Mouse (Mus musculus) right cerebral cortex, postnatal 36 days (tissue): ENCODE results near the gene Dis3l2.

Experiments used
- DNase-seq, 2 experiments: peaks; one replicate each; pipeline ENCODE4 v3.0.0; 2022; ENCODE audit warnings: low spot score in 2 of 2, mixed read lengths in 1 of 2

The Dis3l2 gene

GRCm38 (mm10) chr1:87009156-87009555 lies 305.5 kb downstream of the Dis3l2 start:
- no peak for DNase-seq

GRCm38 (mm10) chr1:87010629-87011330 lies 307.2 kb downstream of the Dis3l2 start:
- DNase-seq: no peak

- no peak for DNase-seq
These were observed 308.1 kb downstream of the Dis3l2 start for GRCm38 (mm10) chr1:87011718-87012117.

- DNase-seq: no peak
These were observed 309.0 kb downstream of the Dis3l2 start for GRCm38 (mm10) chr1:87012606-87013005.

GRCm38 (mm10) chr1:87020714-87021113 lies 317.1 kb downstream of the Dis3l2 start:
- DNase-seq: no peak

- DNase-seq: no peak
These were observed 318.0 kb downstream of the Dis3l2 start for GRCm38 (mm10) chr1:87021584-87021983.

- no peak for DNase-seq
These were observed 319.9 kb downstream of the Dis3l2 start for GRCm38 (mm10) chr1:87023291-87024170.

- no peak for DNase-seq
These were observed 321.4 kb downstream of the Dis3l2 start for GRCm38 (mm10) chr1:87025021-87025420.

- DNase-seq: no peak
These were observed 325.2 kb downstream of the Dis3l2 start for GRCm38 (mm10) chr1:87028786-87029185.

GRCm38 (mm10) chr1:87030652-87031051 lies 327.0 kb downstream of the Dis3l2 start:
- no peak for DNase-seq

- DNase-seq: no peak
These were observed 328.9 kb downstream of the Dis3l2 start for GRCm38 (mm10) chr1:87032466-87032865.

- no peak for DNase-seq
These were observed 332.0 kb downstream of the Dis3l2 start for GRCm38 (mm10) chr1:87035532-87036161.

GRCm38 (mm10) chr1:87036334-87036733 lies 332.7 kb downstream of the Dis3l2 start:
- DNase-seq: no peak

- no peak for DNase-seq
These were observed 335.0 kb downstream of the Dis3l2 start for GRCm38 (mm10) chr1:87038477-87039070.

- DNase-seq: peak; percentile 22 to 37
These were observed 337.5 kb downstream of the Dis3l2 start for GRCm38 (mm10) chr1:87041119-87041518.

GRCm38 (mm10) chr1:87041814-87042438 lies 338.3 kb downstream of the Dis3l2 start:
- peak in 1 of 2 experiments; percentile 38 for DNase-seq

- no peak for DNase-seq
These were observed 346.5 kb downstream of the Dis3l2 start for GRCm38 (mm10) chr1:87050072-87050471.

GRCm38 (mm10) chr1:87050700-87051099 lies 347.1 kb downstream of the Dis3l2 start:
- no peak for DNase-seq

- DNase-seq: no peak
These were observed 347.8 kb downstream of the Dis3l2 start for GRCm38 (mm10) chr1:87051369-87051768.

GRCm38 (mm10) chr1:87057075-87057474 lies 353.5 kb downstream of the Dis3l2 start:
- no peak for DNase-seq

GRCm38 (mm10) chr1:87059042-87059665 lies 355.5 kb downstream of the Dis3l2 start:
- no peak for DNase-seq
